Mouse (Mus musculus) T-cell, adult 66 days (primary cell): ENCODE measurements around the gene Pwwp2a. TPM values are rescaled to one million over a fixed set of nuclear protein-coding genes. Genes with fewer than 3 reads are reported as not detected.

Source experiments
- total RNA-seq, 2 experiments: library from RNA; stranded (reverse); gene quantifications; 3 replicates in 1 of 2; 4 replicates in 1 of 2; pipeline ENCODE4 v1.2.4; 2023

Gene Pwwp2a
- 10 to 100 TPM; 72.2 to 82.6 TPM for total RNA-seq

GRCm38 (mm10) chr11:43681472-43682414 lies at the start of gene Pwwp2a:
Gene Pwwp2a, plus strand, starts transcription at chr11:43681998.

GRCm38 (mm10) chr11:43747233-43748226 lies 65.7 kb downstream of the Pwwp2a start, which contains the start of gene Ttc1:
Gene Ttc1, minus strand, starts transcription at chr11:43748008.

Other genes starting within 250 kb of the Pwwp2a start
- 100 to 1,000 TPM in 1 of 2 experiments, 10 to 100 TPM in 1; 93.9 to 106 TPM for gene Slu7, start 248.3 kb upstream of the Pwwp2a start, total RNA-seq
- not detected for gene C1qtnf2, start 207.7 kb upstream of the Pwwp2a start, total RNA-seq
- 1 to 10 TPM; 1.2 to 1.4 TPM for gene Ccnjl, start 153.2 kb upstream of the Pwwp2a start, total RNA-seq
- under 1 TPM in 1 of 2 experiments, not detected in 1; 0.35 TPM for gene 4933415A04Rik, start 95.0 kb upstream of the Pwwp2a start, total RNA-seq
- gene Fabp6, start 80.5 kb upstream of the Pwwp2a start, total RNA-seq = not detected
- 10 to 100 TPM; 48.9 to 49.9 TPM for gene Ttc1, start 66.0 kb downstream of the Pwwp2a start, total RNA-seq
- not detected for gene Adra1b, start 219.2 kb downstream of the Pwwp2a start, total RNA-seq